Mouse (Mus musculus) midbrain, embryonic 11.5 days (tissue): ENCODE results near the gene Btbd35f28. TPM values are rescaled to one million over a fixed set of nuclear protein-coding genes. Genes with fewer than 3 reads are reported as not detected.
"Not testable (repeated sequence)": the region's sequence is repeated elsewhere in the genome, so short reads cannot be mapped to it uniquely, and the experiment has no call there.

ENCODE experiments used
- ATAC-seq: fragments of 200-750 bp; cut with Nextera tagmentation; 2 replicates; pipeline ENCODE4 v1.8.0; 2017; ENCODE audit warnings: moderate TSS enrichment, moderate library complexity; ENCODE audit not compliant: low FRiP score
- DNase-seq: peaks from one replicate; pipeline ENCODE4 v3.0.0; 2015; ENCODE audit warnings: low spot score; ENCODE audit errors: missing footprints
- H3K27ac ChIP-seq: fragments of 300-500 bp; sonication (generic); 2 replicates; pipeline ENCODE4 v1.5.1; 2014; ENCODE audit warnings: low read depth, low read length
- H3K27me3 ChIP-seq: fragments of 300-500 bp; sonication (generic); 2 replicates; pipeline ENCODE4 v1.6.1; 2014; ENCODE audit warnings: mild to moderate bottlenecking, low read length, moderate library complexity, mixed read lengths; ENCODE audit not compliant: control insufficient read depth, insufficient read depth
- H3K36me3 ChIP-seq: fragments of 300-500 bp; sonication (generic); 2 replicates; pipeline ENCODE4 v1.6.1; 2014; ENCODE audit warnings: mild to moderate bottlenecking, low read length, moderate library complexity, mixed read lengths; ENCODE audit not compliant: control insufficient read depth, insufficient read depth
- H3K4me1 ChIP-seq: fragments of 300-500 bp; sonication (generic); 2 replicates; pipeline ENCODE4 v1.6.1; 2014; ENCODE audit warnings: low read length; ENCODE audit not compliant: control insufficient read depth, insufficient read depth
- H3K4me2 ChIP-seq: fragments of 300-500 bp; sonication (generic); 2 replicates; pipeline ENCODE4 v1.6.1; 2014; ENCODE audit warnings: mild to moderate bottlenecking, moderate library complexity
- H3K4me3 ChIP-seq: fragments of 300-500 bp; sonication (generic); 2 replicates; pipeline ENCODE4 v1.5.1; 2014; ENCODE audit warnings: low read depth, low read length
- H3K9ac ChIP-seq: fragments of 300-500 bp; sonication (generic); 2 replicates; pipeline ENCODE4 v1.6.1; 2014; ENCODE audit warnings: low read length
- H3K9me3 ChIP-seq: fragments of 300-500 bp; sonication (generic); 2 replicates; pipeline ENCODE4 v1.6.1; 2016; ENCODE audit warnings: low read length; ENCODE audit not compliant: control insufficient read depth
- WGBS: fragments of 180-500 bp; shearing (Covaris S2); extraction: QIAGEN DNeasy Blood & Tissue Kit; methylation state at CpG from one replicate; pipeline ENCODE4 v1.1.7; 2014; 5-methylcytosine and 5-hydroxymethylcytosine counted together
- polyA plus RNA-seq: library from polyadenylated mRNA; unstranded; fragments of >200 nt; fragmentation: Nextera tagmentation; extraction: Ambion mirVana; gene quantifications from 2 replicates; pipeline ENCODE4 v1.2.1, GENCODE M21; 2014

The Btbd35f28 gene
- polyA plus RNA-seq = not detected in 2 replicates

- H3K36me3 ChIP-seq, H3K9me3 ChIP-seq, ATAC-seq, DNase-seq, H3K27ac ChIP-seq, H3K27me3 ChIP-seq, H3K9ac ChIP-seq, H3K4me1 ChIP-seq, H3K4me2 ChIP-seq, H3K4me3 ChIP-seq: not testable (repeated sequence)
- WGBS = no CpG with 5 or more reads among the region's 2 CpGs
These were observed at the start of gene Btbd35f28 for GRCm38 (mm10) chrX:4196276-4196675. Btbd35f28 (plus strand) TSS chrX:4196576.

Other genes with a start within 250 kb of the Btbd35f28 start
- not detected in 2 replicates for gene Btbd35f16, start 239.6 kb upstream of the Btbd35f28 start, polyA plus RNA-seq
- gene Btbd35f3, start 158.9 kb upstream of the Btbd35f28 start, polyA plus RNA-seq = not detected in 2 replicates
- not detected in 2 replicates for gene Btbd35f20, start 94.7 kb downstream of the Btbd35f28 start, polyA plus RNA-seq
- not detected in 2 replicates for gene Btbd35f17, start 174.1 kb downstream of the Btbd35f28 start, polyA plus RNA-seq